Mouse (Mus musculus): ENCODE measurements around the gene Tmem211.

Tmem211 gene

GRCm38 (mm10) chr5:113271207-113271811 lies 44.6 kb downstream of the Tmem211 start:
- no peak for DNase-seq (ENCODE audit: low spot score in 2 of 2)

GRCm38 (mm10) chr5:113275839-113276238 lies 49.1 kb downstream of the Tmem211 start:
- no peak for DNase-seq (ENCODE audit: low spot score in 2 of 2)

- no peak for DNase-seq (ENCODE audit: low spot score in 2 of 2)
Measured at GRCm38 (mm10) chr5:113280138-113280856, 53.6 kb downstream of the Tmem211 start.

- no peak for DNase-seq (ENCODE audit: low spot score in 2 of 2)
Measured at GRCm38 (mm10) chr5:113281557-113281956, 54.8 kb downstream of the Tmem211 start.

GRCm38 (mm10) chr5:113283726-113284125 lies 57.0 kb downstream of the Tmem211 start:
- no peak for DNase-seq (ENCODE audit: low spot score in 2 of 2)

- no peak for DNase-seq (ENCODE audit: low spot score in 2 of 2)
Measured at GRCm38 (mm10) chr5:113285541-113285940, 58.8 kb downstream of the Tmem211 start.

GRCm38 (mm10) chr5:113286048-113286447 lies 59.3 kb downstream of the Tmem211 start:
- DNase-seq (ENCODE audit: low spot score in 2 of 2): no peak

GRCm38 (mm10) chr5:113286591-113287520 lies 60.1 kb downstream of the Tmem211 start:
- DNase-seq (ENCODE audit: low spot score in 2 of 2): peak; percentile 16 to 63

- no peak for DNase-seq (ENCODE audit: low spot score in 2 of 2)
Measured at GRCm38 (mm10) chr5:113287762-113288161, 61.1 kb downstream of the Tmem211 start.

GRCm38 (mm10) chr5:113288490-113288889 lies 61.8 kb downstream of the Tmem211 start:
- DNase-seq (ENCODE audit: low spot score in 2 of 2): no peak
